Mouse (Mus musculus): ENCODE measurements at regions not wholly inside any gene's neighbourhood (a gene's known extent, or its start where the extent isn't known, plus 50 kb on each side); places are given as distances from the start of the nearest gene placed in this dataset.
"Not testable (repeated sequence)": the region's sequence is repeated elsewhere in the genome, so short reads cannot be mapped to it uniquely, and the experiment has no call there.

- H3K36me3 ChIP-seq (ENCODE audit: control insufficient read depth, insufficient read depth, low read length); DNase-seq (ENCODE audit: low spot score); H3K4me1 ChIP-seq (replicated peaks; ENCODE audit: control insufficient read depth, insufficient read depth, low read length); H3K4me2 ChIP-seq (ENCODE audit: low read depth, low read length, severe bottlenecking); ATAC-seq (replicated peaks; ENCODE audit: low FRiP score); H3K27ac ChIP-seq (ENCODE audit: low read depth, low read length); H3K9me3 ChIP-seq (ENCODE audit: control insufficient read depth, low read length); H3K27me3 ChIP-seq (ENCODE audit: control insufficient read depth, insufficient read depth, low read length); H3K4me3 ChIP-seq (ENCODE audit: low read depth, low read length); H3K9ac ChIP-seq (ENCODE audit: low read length): not testable (repeated sequence)
- 77% methylated on average over 7 of the region's 7 CpGs for WGBS
Observed at GRCm38 (mm10) chr1:4660081-4660480, 147.6 kb upstream of the Gm37988 start.

DNA sequence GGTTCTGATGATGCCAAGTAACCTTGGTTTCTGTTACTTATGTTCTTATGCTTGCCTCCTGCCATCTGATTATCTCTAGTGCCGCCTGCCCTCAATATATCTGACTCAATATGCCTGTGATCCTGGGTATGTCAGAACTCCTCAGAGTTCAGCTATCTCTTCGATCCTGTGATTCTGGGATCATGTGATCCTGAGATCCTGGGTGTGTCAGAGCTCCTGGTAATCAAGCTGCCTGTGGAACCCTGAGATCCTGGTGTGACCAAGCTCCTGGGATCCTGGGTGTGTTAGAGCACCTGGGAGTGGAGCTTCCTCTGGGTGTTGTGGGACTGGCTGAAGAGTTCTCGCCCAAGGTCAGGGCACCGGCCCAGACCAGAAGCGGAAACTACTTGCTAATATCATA is 147.1 kb upstream of the Gm37988 start:
- H3K4me2 ChIP-seq (ENCODE audit: low read depth, low read length, severe bottlenecking); H3K4me3 ChIP-seq (ENCODE audit: low read depth, low read length); H3K9ac ChIP-seq (ENCODE audit: low read length); H3K27me3 ChIP-seq (ENCODE audit: control insufficient read depth, insufficient read depth, low read length); DNase-seq (ENCODE audit: low spot score); ATAC-seq (replicated peaks; ENCODE audit: low FRiP score); H3K27ac ChIP-seq (ENCODE audit: low read depth, low read length); H3K36me3 ChIP-seq (ENCODE audit: control insufficient read depth, insufficient read depth, low read length); H3K9me3 ChIP-seq (ENCODE audit: control insufficient read depth, low read length); H3K4me1 ChIP-seq (replicated peaks; ENCODE audit: control insufficient read depth, insufficient read depth, low read length): not testable (repeated sequence)
- 98% methylated on average over 5 of the region's 5 CpGs for WGBS

GRCm38 (mm10) chr1:4661761-4662160 is 145.9 kb upstream of the Gm37988 start:
- no peaks in the 10 kb centered on the region for H3K36me3 ChIP-seq (ENCODE audit: control insufficient read depth, insufficient read depth, low read length)
- no peak for ATAC-seq (replicated peaks; ENCODE audit: low FRiP score)
- no peaks in the 10 kb centered on the region for H3K9me3 ChIP-seq (ENCODE audit: control insufficient read depth, low read length)
- DNase-seq (ENCODE audit: low spot score): no peak
- H3K9ac ChIP-seq (ENCODE audit: low read length): no peak overlapping the region
- no peak overlapping the region for H3K4me3 ChIP-seq (ENCODE audit: low read depth, low read length)
- H3K4me2 ChIP-seq (ENCODE audit: low read depth, low read length, severe bottlenecking): no peak overlapping the region
- no peaks in the 10 kb centered on the region for H3K27me3 ChIP-seq (ENCODE audit: control insufficient read depth, insufficient read depth, low read length)
- 97% methylated on average over 1 of the region's 1 CpGs for WGBS
- no peak overlapping the region for H3K27ac ChIP-seq (ENCODE audit: low read depth, low read length)
- H3K4me1 ChIP-seq (replicated peaks; ENCODE audit: control insufficient read depth, insufficient read depth, low read length): no peaks in the 10 kb centered on the region

- no peaks in the 10 kb centered on the region for H3K27me3 ChIP-seq (ENCODE audit: control insufficient read depth, insufficient read depth, low read length)
- 78% methylated on average over 1 of the region's 1 CpGs for WGBS
- H3K27ac ChIP-seq (ENCODE audit: low read depth, low read length): no peak overlapping the region
- H3K9me3 ChIP-seq (ENCODE audit: control insufficient read depth, low read length): no peaks in the 10 kb centered on the region
- H3K36me3 ChIP-seq (ENCODE audit: control insufficient read depth, insufficient read depth, low read length): no peaks in the 10 kb centered on the region
- no peak overlapping the region for H3K4me3 ChIP-seq (ENCODE audit: low read depth, low read length)
- DNase-seq (ENCODE audit: low spot score): no peak
- no peak for ATAC-seq (replicated peaks; ENCODE audit: low FRiP score)
- no peak overlapping the region for H3K4me2 ChIP-seq (ENCODE audit: low read depth, low read length, severe bottlenecking)
- H3K9ac ChIP-seq (ENCODE audit: low read length): no peak overlapping the region
- H3K4me1 ChIP-seq (replicated peaks; ENCODE audit: control insufficient read depth, insufficient read depth, low read length): no peaks in the 10 kb centered on the region
Observed at GRCm38 (mm10) chr1:4669732-4670131, 138.0 kb upstream of the Gm37988 start.

- Histone ChIP-seq H3K27me3 (ENCODE audit: control insufficient read depth, insufficient read depth, low read length) (no peaks in the 10 kb centered on the region), H3K4me3 (ENCODE audit: low read depth, low read length) (no peak overlapping the region), H3K9ac (ENCODE audit: low read length) (no peak overlapping the region), H3K9me3 (ENCODE audit: control insufficient read depth, low read length) (no peaks in the 10 kb centered on the region), H3K4me2 (ENCODE audit: low read depth, low read length, severe bottlenecking) (no peak overlapping the region), H3K27ac (ENCODE audit: low read depth, low read length) (no peak overlapping the region), H3K36me3 (ENCODE audit: control insufficient read depth, insufficient read depth, low read length) (no peaks in the 10 kb centered on the region), H3K4me1 (replicated peaks; ENCODE audit: control insufficient read depth, insufficient read depth, low read length) (no peaks in the 10 kb centered on the region)
- WGBS: 79% methylated on average over 1 of the region's 1 CpGs
- ATAC-seq (replicated peaks; ENCODE audit: low FRiP score) (no peak), DNase-seq (ENCODE audit: low spot score) (no peak)
Observed at GRCm38 (mm10) chr1:4671237-4672019, 136.3 kb upstream of the Gm37988 start.

GRCm38 (mm10) chr1:4672344-4672743 is 135.3 kb upstream of the Gm37988 start:
- 78% methylated on average over 4 of the region's 4 CpGs for WGBS

DNA sequence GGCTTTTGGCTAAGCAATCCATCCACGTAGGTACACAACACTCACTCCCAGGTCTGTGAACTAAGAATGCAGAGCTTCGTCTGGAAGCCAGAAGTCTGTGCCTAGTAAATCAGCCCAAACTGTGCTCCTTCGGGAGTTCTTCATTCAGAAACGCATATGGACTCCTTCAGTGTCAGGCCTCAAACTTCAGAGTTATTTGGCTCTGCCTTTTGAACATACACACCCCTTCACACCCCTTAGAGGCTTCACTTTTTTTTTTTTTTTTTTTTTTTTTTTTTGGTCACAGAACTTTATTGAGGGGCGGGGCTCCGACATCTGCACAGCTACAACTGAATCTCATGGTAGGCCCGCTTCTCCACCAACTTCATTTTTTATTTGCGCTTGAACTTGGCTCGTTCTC is 120.1 kb upstream of the Gm37988 start:
- DNase-seq (ENCODE audit: low spot score) (no peak), ATAC-seq (replicated peaks; ENCODE audit: low FRiP score) (no peak)
- Histone ChIP-seq H3K4me1 (replicated peaks; ENCODE audit: control insufficient read depth, insufficient read depth, low read length) (no peaks in the 10 kb centered on the region), H3K4me3 (ENCODE audit: low read depth, low read length) (no peak overlapping the region), H3K9ac (ENCODE audit: low read length) (no peak overlapping the region), H3K27ac (ENCODE audit: low read depth, low read length) (no peak overlapping the region), H3K9me3 (ENCODE audit: control insufficient read depth, low read length) (no peaks in the 10 kb centered on the region), H3K4me2 (ENCODE audit: low read depth, low read length, severe bottlenecking) (no peak overlapping the region), H3K27me3 (ENCODE audit: control insufficient read depth, insufficient read depth, low read length) (no peaks in the 10 kb centered on the region), H3K36me3 (ENCODE audit: control insufficient read depth, insufficient read depth, low read length) (no peaks in the 10 kb centered on the region)
- WGBS: 94% methylated on average over 9 of the region's 9 CpGs

More at GRCm38 (mm10) chr1:4672344-4672743, 135.3 kb upstream of the Gm37988 start:
- no peak for ATAC-seq (replicated peaks; ENCODE audit: low FRiP score)
- Histone ChIP-seq H3K4me3 (ENCODE audit: low read depth, low read length) (no peak overlapping the region), H3K4me2 (ENCODE audit: low read depth, low read length, severe bottlenecking) (no peak overlapping the region), H3K9ac (ENCODE audit: low read length) (no peak overlapping the region), H3K4me1 (replicated peaks; ENCODE audit: control insufficient read depth, insufficient read depth, low read length) (no peaks in the 10 kb centered on the region), H3K27ac (ENCODE audit: low read depth, low read length) (no peak overlapping the region), H3K9me3 (ENCODE audit: control insufficient read depth, low read length) (no peaks in the 10 kb centered on the region), H3K27me3 (ENCODE audit: control insufficient read depth, insufficient read depth, low read length) (no peaks in the 10 kb centered on the region), H3K36me3 (ENCODE audit: control insufficient read depth, insufficient read depth, low read length) (no peaks in the 10 kb centered on the region)
- no peak for DNase-seq (ENCODE audit: low spot score)

- DNase-seq (ENCODE audit: low spot score): no peak
- Histone ChIP-seq H3K36me3 (ENCODE audit: control insufficient read depth, insufficient read depth, low read length) (no peaks in the 10 kb centered on the region), H3K27me3 (ENCODE audit: control insufficient read depth, insufficient read depth, low read length) (no peaks in the 10 kb centered on the region), H3K9ac (ENCODE audit: low read length) (no peak overlapping the region), H3K27ac (ENCODE audit: low read depth, low read length) (no peak overlapping the region), H3K4me1 (replicated peaks; ENCODE audit: control insufficient read depth, insufficient read depth, low read length) (no peaks in the 10 kb centered on the region), H3K4me3 (ENCODE audit: low read depth, low read length) (no peak overlapping the region), H3K9me3 (ENCODE audit: control insufficient read depth, low read length) (no peaks in the 10 kb centered on the region), H3K4me2 (ENCODE audit: low read depth, low read length, severe bottlenecking) (peak overlapping the region; percentile 11; the same call in 1 of the 2 replicates)
- ATAC-seq (replicated peaks; ENCODE audit: low FRiP score): no peak
- WGBS: 17% methylated on average over 26 of the region's 26 CpGs
Observed at GRCm38 (mm10) chr1:4689096-4689495, 118.6 kb upstream of the Gm37988 start.

DNA sequence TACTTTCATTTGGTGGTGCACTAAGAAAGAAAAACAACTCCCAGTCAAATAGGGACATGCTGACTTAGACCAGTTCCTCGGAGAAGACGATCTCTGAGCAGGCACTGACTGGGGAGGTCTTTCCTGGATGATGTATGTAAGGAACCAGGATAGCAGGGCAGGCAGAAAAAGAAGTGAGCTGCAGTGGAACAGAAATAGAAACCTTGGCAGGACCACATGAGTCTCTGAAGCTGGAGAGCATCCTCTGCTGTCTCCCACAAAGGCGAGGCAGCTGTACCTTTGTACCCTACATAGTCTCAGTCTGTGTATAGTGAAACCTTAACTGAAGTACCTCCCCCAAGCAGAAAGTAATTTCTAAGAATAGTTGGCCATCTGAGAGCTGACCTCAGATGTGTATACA is 104.4 kb upstream of the Gm37988 start:
- Histone ChIP-seq H3K27ac (ENCODE audit: low read depth, low read length) (no peak overlapping the region), H3K4me3 (ENCODE audit: low read depth, low read length) (no peak overlapping the region), H3K27me3 (ENCODE audit: control insufficient read depth, insufficient read depth, low read length) (no peaks in the 10 kb centered on the region), H3K9me3 (ENCODE audit: control insufficient read depth, low read length) (no peaks in the 10 kb centered on the region), H3K9ac (ENCODE audit: low read length) (no peak overlapping the region), H3K4me2 (ENCODE audit: low read depth, low read length, severe bottlenecking) (no peak overlapping the region), H3K36me3 (ENCODE audit: control insufficient read depth, insufficient read depth, low read length) (no peaks in the 10 kb centered on the region), H3K4me1 (replicated peaks; ENCODE audit: control insufficient read depth, insufficient read depth, low read length) (no peaks in the 10 kb centered on the region)
- ATAC-seq (replicated peaks; ENCODE audit: low FRiP score): no peak
- WGBS: 88% methylated on average over 3 of the region's 3 CpGs
- DNase-seq (ENCODE audit: low spot score): no peak
